Mouse (Mus musculus): Measurements from ENCODE around the gene Gpr107.

Gene Gpr107

GRCm38 (mm10) chr2:31151892-31152812 is at the start of gene Gpr107:
Gene Gpr107 (plus strand): TSS chr2:31152316.
- DNase-seq (ENCODE audit: low spot score), result peak; percentile 94

GRCm38 (mm10) chr2:31103321-31103720 is 48.8 kb upstream of the Gpr107 start:
- no peak for DNase-seq (ENCODE audit: low spot score)

GRCm38 (mm10) chr2:31105279-31105678 is 46.8 kb upstream of the Gpr107 start:
- DNase-seq (ENCODE audit: low spot score), result no peak

- DNase-seq (ENCODE audit: low spot score), result no peak
These were observed 46.1 kb upstream of the Gpr107 start for GRCm38 (mm10) chr2:31106004-31106403.

GRCm38 (mm10) chr2:31106621-31107320 is 45.3 kb upstream of the Gpr107 start:
- no peak for DNase-seq (ENCODE audit: low spot score)

- no peak for DNase-seq (ENCODE audit: low spot score)
These were observed 43.9 kb upstream of the Gpr107 start for GRCm38 (mm10) chr2:31108186-31108585.

GRCm38 (mm10) chr2:31109960-31110548 is 42.1 kb upstream of the Gpr107 start:
- DNase-seq (ENCODE audit: low spot score), result no peak

GRCm38 (mm10) chr2:31111685-31112084 is 40.4 kb upstream of the Gpr107 start:
- DNase-seq (ENCODE audit: low spot score), result no peak

- no peak for DNase-seq (ENCODE audit: low spot score)
These were observed 37.9 kb upstream of the Gpr107 start for GRCm38 (mm10) chr2:31114205-31114604.

- peak; percentile 59 for DNase-seq (ENCODE audit: low spot score)
These were observed 36.8 kb upstream of the Gpr107 start for GRCm38 (mm10) chr2:31115091-31115942.

- DNase-seq (ENCODE audit: low spot score), result peak; percentile 41
These were observed 36.0 kb upstream of the Gpr107 start for GRCm38 (mm10) chr2:31115943-31116731.

- DNase-seq (ENCODE audit: low spot score), result no peak
These were observed 33.9 kb upstream of the Gpr107 start for GRCm38 (mm10) chr2:31118211-31118610.

GRCm38 (mm10) chr2:31118639-31119380 is 33.3 kb upstream of the Gpr107 start:
- DNase-seq (ENCODE audit: low spot score), result no peak

- DNase-seq (ENCODE audit: low spot score), result no peak
These were observed 32.3 kb upstream of the Gpr107 start for GRCm38 (mm10) chr2:31119795-31120194.

GRCm38 (mm10) chr2:31121131-31121693 is 30.9 kb upstream of the Gpr107 start:
- no peak for DNase-seq (ENCODE audit: low spot score)

GRCm38 (mm10) chr2:31122806-31123205 is 29.3 kb upstream of the Gpr107 start:
- no peak for DNase-seq (ENCODE audit: low spot score)

GRCm38 (mm10) chr2:31123493-31123892 is 28.6 kb upstream of the Gpr107 start:
- DNase-seq (ENCODE audit: low spot score), result no peak

- DNase-seq (ENCODE audit: low spot score), result no peak
These were observed 27.4 kb upstream of the Gpr107 start for GRCm38 (mm10) chr2:31124694-31125093.

- no peak for DNase-seq (ENCODE audit: low spot score)
These were observed 27.0 kb upstream of the Gpr107 start for GRCm38 (mm10) chr2:31125156-31125555.

- no peak for DNase-seq (ENCODE audit: low spot score)
These were observed 26.1 kb upstream of the Gpr107 start for GRCm38 (mm10) chr2:31126048-31126447.
